Mouse (Mus musculus): Measurements from ENCODE around the gene Pxmp4.

DNA sequence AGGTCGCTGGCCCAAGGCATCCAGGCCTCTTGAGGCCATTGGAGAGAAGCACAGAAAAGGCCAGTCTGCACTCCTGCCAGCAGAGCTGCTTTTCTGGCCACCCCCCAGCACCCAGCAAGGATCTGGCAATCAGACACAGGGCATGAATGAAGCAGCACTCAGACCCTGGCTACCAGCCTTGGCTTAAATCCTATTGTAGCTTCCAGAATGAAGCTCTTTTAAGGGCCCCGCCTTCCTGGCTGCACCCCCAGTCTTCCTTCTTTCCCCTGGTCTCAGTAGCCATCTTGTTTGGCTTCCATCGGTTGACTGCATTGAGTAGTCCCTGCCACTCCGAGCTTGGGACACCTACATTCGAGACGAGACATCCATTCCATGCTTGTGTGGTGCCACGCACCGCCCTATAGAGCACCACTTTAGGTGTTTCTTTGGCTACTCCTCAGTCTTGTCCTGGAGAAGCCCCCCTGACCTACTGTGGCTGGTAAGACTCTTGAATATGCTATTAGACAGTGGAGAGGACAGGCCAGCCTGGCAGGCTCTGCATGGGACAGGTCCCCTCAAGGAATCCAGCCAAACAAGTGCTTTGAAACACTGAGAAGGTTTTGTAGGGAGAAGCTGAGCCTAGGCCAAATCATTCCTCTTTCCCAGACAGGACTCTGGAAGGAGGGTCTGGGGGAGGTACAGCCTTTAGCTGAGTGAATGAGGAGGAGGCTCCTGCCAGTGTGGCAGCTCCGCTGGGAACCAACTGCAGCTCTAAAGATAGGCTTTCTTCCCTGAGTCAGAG lies 59.8 kb downstream of the Pxmp4 start:
- TF ChIP-seq POLR2A (IDR thresholded peaks at IDR 0.05; ENCODE audit: low read depth, low read length) (no peak), CTCF (IDR thresholded peaks at IDR 0.05; ENCODE audit: extremely low read depth, insufficient read length, insufficient replicate concordance, low read depth, low read length) (no peak)
